Mouse (Mus musculus) embryonic fibroblast, embryonic 13.5 days (primary cell): ENCODE results near the gene Sgk1. TPM values are rescaled to one million over a fixed set of nuclear protein-coding genes. Genes with fewer than 3 reads are reported as not detected.

Experiments
- H3K27ac ChIP-seq: 2 replicates; pipeline ENCODE4 v1.5.1; 2012; ENCODE audit warnings: low read length, control low read depth, inconsistent platforms; ENCODE audit not compliant: insufficient read depth
- H3K4me1 ChIP-seq: 2 replicates; pipeline ENCODE4 v1.6.1; 2011; ENCODE audit warnings: low read length; ENCODE audit not compliant: control insufficient read depth, insufficient read depth
- H3K4me3 ChIP-seq: 2 replicates; pipeline ENCODE4 v1.5.1; 2011; ENCODE audit warnings: mild to moderate bottlenecking, control low read depth, low read length; ENCODE audit not compliant: insufficient read depth
- CTCF ChIP-seq: IDR thresholded peaks from 2 replicates; pipeline ENCODE4 v1.5.1; 2011; ENCODE audit warnings: mild to moderate bottlenecking, control low read depth, low read length, moderate library complexity, borderline replicate concordance; ENCODE audit not compliant: insufficient read depth
- POLR2A ChIP-seq: IDR thresholded peaks from 2 replicates; pipeline ENCODE4 v1.6.1; 2011; ENCODE audit warnings: low read depth, mild to moderate bottlenecking, control low read depth, low read length, moderate library complexity
- polyA plus RNA-seq: library from polyadenylated mRNA; stranded (reverse); fragments of >200 nt; gene quantifications from 2 replicates; pipeline ENCODE4 v1.2.4, GENCODE M21; 2011; ENCODE audit warnings: low read depth; ENCODE audit not compliant: missing spikeins, insufficient read length

Sgk1 gene
- polyA plus RNA-seq, 1 experiment: 122 TPM

DNA sequence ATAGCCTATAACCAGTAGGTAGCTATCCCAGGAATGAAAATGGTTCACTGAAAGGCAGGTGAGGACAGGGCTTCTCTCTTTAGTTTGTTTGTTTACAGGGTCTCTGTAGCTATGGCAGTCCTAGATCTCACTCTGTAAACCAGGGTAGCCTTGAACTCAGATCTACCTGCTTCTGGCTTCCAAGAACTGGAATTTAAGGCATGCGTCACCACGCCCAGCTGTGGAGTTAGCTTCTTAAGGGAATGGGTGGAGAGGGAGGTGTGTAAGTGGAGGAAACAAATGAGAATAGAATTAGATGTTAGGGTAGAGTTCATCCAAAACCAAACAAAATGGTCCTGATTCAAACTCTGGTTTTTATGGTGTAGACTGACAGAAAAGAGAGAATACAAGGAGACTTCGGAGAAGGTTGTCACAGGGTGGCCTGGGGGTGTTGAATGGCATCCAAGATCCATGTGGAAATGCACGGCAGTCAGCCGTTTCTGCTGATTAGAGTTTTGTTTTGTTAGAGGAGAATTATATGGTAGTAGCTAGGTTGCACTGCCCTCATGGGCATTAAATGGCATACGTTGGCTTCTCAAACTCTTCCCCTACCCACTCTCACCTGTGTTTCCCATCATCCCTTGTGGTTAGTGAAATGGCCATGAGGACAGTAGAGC is 98.9 kb downstream of the Sgk1 start:
- Histone ChIP-seq H3K4me3 (no peak overlapping the region), H3K4me1 (no peaks in the 10 kb centered on the region), H3K27ac (no peak overlapping the region)
- TF ChIP-seq POLR2A: no peak
- TF ChIP-seq CTCF: no peak

DNA sequence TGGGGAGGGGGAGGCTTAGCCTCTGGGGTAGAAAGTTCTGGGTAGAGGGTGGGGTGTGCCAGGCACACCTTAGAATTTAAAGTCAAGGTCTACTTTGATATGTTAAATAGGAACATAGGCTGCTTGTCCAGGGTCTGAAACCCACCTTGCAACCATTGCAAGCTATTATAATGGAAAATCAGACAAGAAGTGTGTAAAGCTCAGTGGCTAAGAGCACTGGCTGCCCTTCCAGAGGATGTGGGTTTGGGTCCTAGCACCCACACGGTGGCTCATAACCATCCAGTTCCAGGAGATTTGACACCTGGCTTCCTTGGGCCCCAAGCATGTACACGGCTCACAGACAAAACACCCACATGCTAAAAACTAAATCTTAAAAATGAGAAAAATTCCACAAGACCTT is 100.3 kb downstream of the Sgk1 start:
- Histone ChIP-seq H3K4me3 (no peak overlapping the region), H3K27ac (no peak overlapping the region), H3K4me1 (no peaks in the 10 kb centered on the region)
- no peak for TF ChIP-seq POLR2A
- TF ChIP-seq CTCF: no peak

- TF ChIP-seq POLR2A (no peak), CTCF (no peak)
- Histone ChIP-seq H3K4me1 (0 out of 2 replicates have a peak, but pooled peaks cover 5% of the 10 kb centered on the region), H3K4me3 (no peak overlapping the region), H3K27ac (no peak overlapping the region)
Observed at GRCm38 (mm10) chr10:21988489-21988888, 106.5 kb downstream of the Sgk1 start.

DNA sequence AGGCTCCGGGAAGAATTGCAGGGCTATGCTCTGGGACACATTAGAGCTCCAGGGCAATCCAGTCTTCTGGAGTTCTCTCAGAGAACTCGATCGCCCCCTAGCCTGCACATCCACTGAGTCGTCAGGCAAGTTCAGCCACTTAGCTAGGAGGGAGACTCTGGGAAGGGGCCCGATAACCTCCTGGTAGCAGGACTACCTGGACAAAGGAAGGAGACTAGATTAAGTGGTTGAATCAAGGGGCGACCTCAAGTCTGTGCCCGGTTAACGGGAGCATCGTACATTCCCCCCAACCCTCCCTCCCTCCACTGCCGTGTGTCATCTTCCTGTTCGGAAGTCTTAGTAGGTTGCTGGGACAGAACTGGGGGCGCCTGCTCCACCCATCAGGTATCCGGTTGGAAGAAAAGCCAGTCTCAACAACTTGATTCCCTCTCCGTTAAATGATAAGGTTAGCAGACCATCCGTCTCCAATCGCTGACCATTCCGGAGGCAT is 109.4 kb downstream of the Sgk1 start:
- Histone ChIP-seq H3K4me3 (no peak overlapping the region), H3K27ac (peak overlapping the region; percentile 43; the same call in 1 of the 2 replicates), H3K4me1 (0 out of 2 replicates have a peak, but pooled peaks cover 5% of the 10 kb centered on the region)
- peak; percentile 42; the same call in 1 of the 2 replicates for TF ChIP-seq CTCF
- no peak for TF ChIP-seq POLR2A

DNA sequence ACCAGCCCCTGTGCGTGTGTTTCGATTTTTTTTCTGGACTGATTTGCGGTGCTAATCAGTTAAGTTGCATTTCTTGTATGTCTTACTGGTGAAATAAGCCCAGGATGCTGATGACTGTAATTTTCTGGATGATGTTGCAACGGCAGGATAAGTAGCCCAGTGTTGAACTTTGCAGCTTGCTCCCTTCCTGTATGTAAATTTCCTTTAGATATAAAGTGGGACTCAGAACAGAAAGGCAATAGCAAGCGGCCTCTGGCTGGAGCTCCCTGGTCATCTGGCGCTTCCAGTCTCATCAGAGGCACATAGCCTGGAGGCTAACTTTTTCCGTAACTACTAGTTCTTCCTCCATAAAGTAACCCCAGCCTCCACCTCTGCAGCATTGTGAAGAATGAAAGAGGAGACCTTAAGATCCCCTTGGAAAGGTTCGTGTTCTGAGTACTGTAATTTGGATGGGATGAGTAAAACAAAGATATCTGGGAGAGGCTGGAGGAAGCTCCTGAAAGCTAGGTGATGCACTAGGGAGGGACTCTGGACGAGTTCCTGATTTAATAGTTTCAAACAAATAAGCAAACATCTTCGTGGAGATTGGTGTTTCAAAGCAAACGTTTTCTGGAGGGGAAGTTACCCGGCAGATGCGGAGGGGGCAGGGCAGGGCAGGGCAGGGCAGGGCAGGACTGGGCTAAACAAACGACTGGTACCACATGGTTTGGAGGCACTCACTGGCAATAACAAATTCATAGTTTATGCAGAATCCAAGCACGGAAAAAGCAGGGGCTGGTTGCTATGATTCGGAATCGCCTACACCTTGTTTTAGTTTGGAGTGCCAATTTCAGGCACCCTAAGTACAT is 110.2 kb downstream of the Sgk1 start:
- no peak for TF ChIP-seq CTCF
- TF ChIP-seq POLR2A: peak; percentile 8; the same call in 1 of the 2 replicates
- Histone ChIP-seq H3K4me3 (no peak overlapping the region; the same call in 1 of the 2 replicates), H3K4me1 (0 out of 2 replicates have a peak, but pooled peaks cover 5% of the 10 kb centered on the region), H3K27ac (peak overlapping the region; percentile 82)

- H3K27ac ChIP-seq: peak overlapping the region; percentile 82
- TF ChIP-seq CTCF: peak; percentile 72
- no peak for TF ChIP-seq POLR2A
- H3K4me3 ChIP-seq: peak overlapping the region; percentile 43
- 0 out of 2 replicates have a peak, but pooled peaks cover 5% of the 10 kb centered on the region for H3K4me1 ChIP-seq
Observed at GRCm38 (mm10) chr10:21992834-21993514, 111.0 kb downstream of the Sgk1 start.

- H3K4me1 ChIP-seq: 0 out of 2 replicates have a peak, but pooled peaks cover 5% of the 10 kb centered on the region
- peak overlapping the region; percentile 68 for H3K4me3 ChIP-seq
- TF ChIP-seq POLR2A (no peak), CTCF (no peak)
- peak overlapping the region; percentile 97 for H3K27ac ChIP-seq
Observed at GRCm38 (mm10) chr10:21993515-21994373, 111.8 kb downstream of the Sgk1 start.

GRCm38 (mm10) chr10:21994431-21994914 is 112.5 kb downstream of the Sgk1 start:
- Histone ChIP-seq H3K4me3 (peak overlapping the region; percentile 92), H3K4me1 (0 out of 2 replicates have a peak, but pooled peaks cover 5% of the 10 kb centered on the region), H3K27ac (peak overlapping the region; percentile 97)
- TF ChIP-seq POLR2A: peak; percentile 98
- no peak for TF ChIP-seq CTCF
